Mouse (Mus musculus): Measurements from ENCODE around the gene Ccdc113.

DNA sequence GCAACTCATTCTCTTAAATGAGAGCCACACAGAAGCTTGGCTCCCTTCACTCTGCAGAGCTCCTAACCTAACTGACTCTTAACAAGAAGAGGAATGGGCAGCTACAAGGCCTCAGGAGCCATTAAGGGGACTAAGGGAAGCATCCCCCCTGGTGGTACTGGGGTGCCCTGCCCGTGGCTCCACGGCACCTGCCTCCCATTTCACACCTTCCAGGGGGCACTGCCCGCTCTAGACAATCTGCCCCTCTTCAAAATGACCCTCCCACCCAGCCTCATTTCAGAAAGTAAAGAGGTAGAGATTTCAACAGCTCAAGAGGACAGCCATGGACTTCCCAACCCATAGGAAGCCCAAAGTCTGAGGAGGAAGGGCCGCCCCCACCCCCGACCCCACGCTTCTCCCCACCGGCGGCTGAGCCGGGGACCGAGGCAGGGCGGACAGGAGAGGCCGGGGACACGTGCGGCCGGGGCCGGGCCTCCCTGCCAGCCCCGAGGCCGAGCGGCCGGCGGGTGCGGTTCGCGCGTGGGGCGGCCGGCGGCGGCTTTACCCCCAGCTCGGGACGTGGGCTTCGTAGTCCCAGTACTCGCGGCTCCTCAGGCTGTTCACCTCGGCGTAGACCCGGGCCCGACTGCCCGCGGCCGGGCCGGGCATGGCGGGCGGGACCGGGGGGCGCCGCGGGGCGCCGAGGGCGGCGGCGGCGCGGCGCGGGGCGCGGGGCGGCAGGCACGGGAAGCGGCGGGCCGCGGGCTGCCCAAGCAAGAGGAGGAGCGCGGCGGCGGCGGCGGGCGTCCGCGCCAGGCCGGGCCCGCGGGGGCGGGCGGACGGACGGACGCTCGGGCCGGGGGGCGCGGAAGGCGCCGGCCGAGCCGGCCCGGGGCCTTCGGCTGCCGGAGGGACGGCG lies 45.8 kb upstream of the Ccdc113 start:
- TF ChIP-seq CTCF (IDR thresholded peaks at IDR 0.05; ENCODE audit: low read depth, low read length) (no peak), POLR2A (IDR thresholded peaks at IDR 0.05; ENCODE audit: borderline replicate concordance, low read depth, low read length) (no peak)
